Mouse (Mus musculus) forebrain, embryonic 11.5 days (tissue): ENCODE measurements around the gene Ryk. TPM values are rescaled to one million over a fixed set of nuclear protein-coding genes. Genes with fewer than 3 reads are reported as not detected.

Experiments
- ATAC-seq: fragments of 200-750 bp; cut with Nextera tagmentation; replicated peaks from 2 replicates; pipeline ENCODE4 v1.8.0; 2017; ENCODE audit warnings: moderate TSS enrichment; ENCODE audit not compliant: low FRiP score
- DNase-seq: peaks from one replicate; pipeline ENCODE4 v3.0.0-alpha.2; 2017; ENCODE audit warnings: low spot score
- H3K27ac ChIP-seq: fragments of 300-500 bp; sonication (generic); 2 replicates; pipeline ENCODE4 v1.5.1; 2014; ENCODE audit warnings: low read depth, low read length
- H3K27me3 ChIP-seq: fragments of 300-500 bp; sonication (generic); 2 replicates; pipeline ENCODE4 v1.6.1; 2014; ENCODE audit warnings: mild to moderate bottlenecking, low read length, mixed read lengths; ENCODE audit not compliant: control insufficient read depth, insufficient read depth
- H3K36me3 ChIP-seq: fragments of 300-500 bp; sonication (generic); 2 replicates; pipeline ENCODE4 v1.6.1; 2014; ENCODE audit warnings: mild to moderate bottlenecking, low read length, moderate library complexity, mixed read lengths; ENCODE audit not compliant: control insufficient read depth, insufficient read depth
- H3K4me1 ChIP-seq: fragments of 300-500 bp; sonication (generic); replicated peaks from 2 replicates; pipeline ENCODE4 v1.6.1; 2014; ENCODE audit warnings: low read length, mixed read lengths; ENCODE audit not compliant: control insufficient read depth, insufficient read depth
- H3K4me2 ChIP-seq: fragments of 300-500 bp; sonication (generic); 2 replicates; pipeline ENCODE4 v1.6.1; 2014; ENCODE audit warnings: low read depth, mild to moderate bottlenecking, low read length, moderate library complexity, mixed read lengths; ENCODE audit not compliant: severe bottlenecking
- H3K4me3 ChIP-seq: fragments of 300-500 bp; sonication (generic); 2 replicates; pipeline ENCODE4 v1.5.1; 2014; ENCODE audit warnings: low read depth, low read length
- H3K9ac ChIP-seq: fragments of 300-500 bp; sonication (generic); 2 replicates; pipeline ENCODE4 v1.6.1; 2014; ENCODE audit warnings: low read length
- H3K9me3 ChIP-seq: fragments of 300-500 bp; sonication (generic); 2 replicates; pipeline ENCODE4 v1.6.1; 2016; ENCODE audit warnings: low read length, mixed read lengths; ENCODE audit not compliant: control insufficient read depth
- WGBS: fragments of 180-500 bp; shearing (Covaris S2); extraction: QIAGEN DNeasy Blood & Tissue Kit; methylation state at CpG from one replicate; pipeline ENCODE4 v1.1.7; 2014; 5-methylcytosine and 5-hydroxymethylcytosine counted together
- polyA plus RNA-seq: library from polyadenylated mRNA; unstranded; fragments of >200 nt; fragmentation: Nextera tagmentation; extraction: Ambion mirVana; gene quantifications from 2 replicates; pipeline ENCODE4 v1.2.1, GENCODE M21; 2014

Gene Ryk
- polyA plus RNA-seq, 1 experiment from 2014 or later: 26.3 TPM

DNA sequence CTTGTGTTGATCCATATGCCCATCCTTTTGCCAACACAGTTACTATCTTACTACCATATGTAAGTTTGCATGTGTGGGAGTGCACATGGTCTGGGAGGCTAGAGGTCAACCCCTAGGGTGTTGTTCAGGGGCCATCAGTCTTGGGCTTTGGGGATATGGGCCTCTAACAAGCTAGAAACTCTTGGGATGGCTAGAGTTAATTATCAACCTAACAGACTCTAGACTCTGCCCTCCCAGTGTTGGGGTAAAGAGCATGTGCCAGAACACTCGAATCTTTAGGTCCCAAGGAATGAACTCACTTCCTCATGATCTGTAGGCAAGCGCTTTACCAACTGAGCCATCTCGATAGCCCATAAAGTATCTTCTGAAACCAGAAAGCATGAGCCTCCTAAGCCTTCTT, 91.4 kb downstream of the Ryk start:
- DNase-seq (no peak), ATAC-seq (no peak)
- Histone ChIP-seq H3K4me3 (no peak overlapping the region), H3K4me1 (no peaks in the 10 kb centered on the region), H3K27me3 (no peaks in the 10 kb centered on the region), H3K4me2 (no peak overlapping the region), H3K9ac (no peak overlapping the region), H3K9me3 (no peaks in the 10 kb centered on the region), H3K27ac (no peak overlapping the region), H3K36me3 (no peaks in the 10 kb centered on the region)
- WGBS: 90% methylated on average over 3 of the region's 3 CpGs

GRCm38 (mm10) chr9:102929776-102930175, 95.1 kb downstream of the Ryk start:
- H3K4me2 ChIP-seq: no peak overlapping the region
- ATAC-seq (0 out of 2 replicates have a peak, but pooled peaks have one; percentile 39), DNase-seq (no peak)
- no peaks in the 10 kb centered on the region for H3K9me3 ChIP-seq
- H3K27me3 ChIP-seq: no peaks in the 10 kb centered on the region
- no peak overlapping the region for H3K9ac ChIP-seq
- H3K4me1 ChIP-seq: no peaks in the 10 kb centered on the region
- no peaks in the 10 kb centered on the region for H3K36me3 ChIP-seq
- H3K4me3 ChIP-seq: no peak overlapping the region
- WGBS: 73% methylated on average over 6 of the region's 6 CpGs
- H3K27ac ChIP-seq: no peak overlapping the region

DNA sequence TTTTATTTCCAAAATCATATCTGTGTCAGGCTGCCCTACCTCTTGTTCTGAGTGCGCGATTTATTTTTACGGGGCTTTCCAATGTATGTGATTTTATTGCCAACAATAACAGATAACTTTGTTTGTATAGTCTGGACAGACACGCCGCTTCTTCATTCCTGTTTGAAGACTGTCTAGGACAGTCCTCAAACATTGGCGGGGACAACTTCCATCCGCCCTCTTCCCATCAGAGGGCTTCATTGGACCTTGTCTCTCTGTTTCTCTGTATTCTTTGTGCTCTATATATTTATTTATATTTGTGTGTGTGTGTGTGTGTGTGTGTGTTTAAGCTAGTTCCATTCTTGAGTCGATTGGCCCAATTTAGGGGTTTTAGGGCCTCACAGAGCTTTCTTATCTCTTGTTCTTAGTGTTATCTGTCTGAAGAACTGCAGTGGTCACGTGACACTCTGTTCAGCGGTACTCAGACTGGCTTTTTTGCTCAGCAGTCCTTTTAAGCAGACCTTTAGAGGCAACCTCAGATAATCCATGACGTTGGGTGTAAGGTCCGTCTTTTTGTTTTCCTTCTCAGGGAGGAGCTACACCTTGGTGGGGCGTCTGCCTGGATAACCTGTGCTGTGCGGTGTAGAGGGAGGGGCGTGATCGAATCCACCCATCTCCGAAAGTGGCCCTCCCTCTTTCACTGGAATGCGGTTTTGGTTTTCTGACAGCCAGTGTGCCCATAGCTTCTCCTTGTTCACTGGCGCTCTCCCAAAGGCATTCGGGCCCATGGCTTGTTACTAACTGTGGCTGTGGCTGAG, 99.4 kb downstream of the Ryk start:
- no peaks in the 10 kb centered on the region for H3K27me3 ChIP-seq
- DNase-seq: no peak
- no peaks in the 10 kb centered on the region for H3K36me3 ChIP-seq
- peak overlapping the region; percentile 8; the same call in 1 of the 2 replicates for H3K4me2 ChIP-seq
- H3K9me3 ChIP-seq: no peaks in the 10 kb centered on the region
- H3K27ac ChIP-seq: no peak overlapping the region
- H3K9ac ChIP-seq: peak overlapping the region; percentile 14; the same call in 1 of the 2 replicates
- H3K4me1 ChIP-seq: no peaks in the 10 kb centered on the region
- no peak overlapping the region for H3K4me3 ChIP-seq
- WGBS: 46% methylated on average over 20 of the region's 20 CpGs
- no peak for ATAC-seq

DNA sequence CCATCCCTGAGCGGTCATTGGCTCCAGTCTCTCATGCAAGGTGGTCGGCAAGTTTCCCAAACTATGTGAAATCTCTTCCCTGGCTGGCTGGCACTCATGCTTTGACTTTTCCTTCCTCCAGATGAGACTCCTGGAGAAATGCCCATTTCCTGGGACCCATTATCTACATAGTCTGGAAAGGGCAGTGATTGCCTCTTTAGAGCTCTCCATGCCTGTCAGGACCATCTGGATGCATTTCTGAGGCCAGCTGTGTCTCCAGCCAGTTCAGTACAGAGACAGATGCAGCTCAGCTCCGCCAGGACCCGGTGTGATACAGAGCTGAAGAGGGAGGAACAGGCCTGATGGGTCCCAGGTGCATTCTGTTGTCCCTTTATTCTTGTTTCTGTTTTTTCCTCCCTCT, 107.5 kb downstream of the Ryk start:
- Histone ChIP-seq H3K4me2 (no peak overlapping the region), H3K4me1 (no peaks in the 10 kb centered on the region), H3K9me3 (no peaks in the 10 kb centered on the region), H3K27me3 (no peaks in the 10 kb centered on the region), H3K36me3 (no peaks in the 10 kb centered on the region), H3K27ac (no peak overlapping the region), H3K4me3 (no peak overlapping the region), H3K9ac (no peak overlapping the region)
- ATAC-seq (no peak), DNase-seq (no peak)
- 81% methylated on average over 4 of the region's 4 CpGs for WGBS

DNA sequence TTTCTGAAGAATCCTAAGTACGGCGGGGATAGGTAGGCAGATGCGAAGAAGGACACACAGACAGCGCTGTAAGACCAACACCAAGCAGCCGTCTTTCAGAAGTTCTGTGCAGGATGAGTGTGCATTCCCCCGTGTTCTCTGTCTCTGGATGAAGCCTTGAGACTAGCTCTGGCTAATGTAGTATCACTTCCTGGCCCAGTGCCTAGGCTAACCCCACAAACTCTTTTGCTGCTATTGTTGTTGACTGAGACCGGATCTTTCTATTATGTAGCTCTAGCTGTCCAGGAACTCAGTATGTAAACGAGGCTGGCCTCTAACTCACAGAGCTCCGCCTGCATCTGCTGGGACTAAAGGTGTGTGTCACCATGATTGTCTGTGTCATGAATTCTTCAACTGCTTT, 110.2 kb downstream of the Ryk start:
- no peak overlapping the region for H3K9ac ChIP-seq
- 90% methylated on average over 9 of the region's 9 CpGs for WGBS
- H3K27me3 ChIP-seq: no peaks in the 10 kb centered on the region
- DNase-seq: no peak
- no peak overlapping the region for H3K4me2 ChIP-seq
- no peaks in the 10 kb centered on the region for H3K36me3 ChIP-seq
- ATAC-seq: no peak
- no peak overlapping the region for H3K27ac ChIP-seq
- H3K9me3 ChIP-seq: no peaks in the 10 kb centered on the region
- H3K4me1 ChIP-seq: no peaks in the 10 kb centered on the region; the same call in 1 of the 2 replicates
- H3K4me3 ChIP-seq: no peak overlapping the region

DNA sequence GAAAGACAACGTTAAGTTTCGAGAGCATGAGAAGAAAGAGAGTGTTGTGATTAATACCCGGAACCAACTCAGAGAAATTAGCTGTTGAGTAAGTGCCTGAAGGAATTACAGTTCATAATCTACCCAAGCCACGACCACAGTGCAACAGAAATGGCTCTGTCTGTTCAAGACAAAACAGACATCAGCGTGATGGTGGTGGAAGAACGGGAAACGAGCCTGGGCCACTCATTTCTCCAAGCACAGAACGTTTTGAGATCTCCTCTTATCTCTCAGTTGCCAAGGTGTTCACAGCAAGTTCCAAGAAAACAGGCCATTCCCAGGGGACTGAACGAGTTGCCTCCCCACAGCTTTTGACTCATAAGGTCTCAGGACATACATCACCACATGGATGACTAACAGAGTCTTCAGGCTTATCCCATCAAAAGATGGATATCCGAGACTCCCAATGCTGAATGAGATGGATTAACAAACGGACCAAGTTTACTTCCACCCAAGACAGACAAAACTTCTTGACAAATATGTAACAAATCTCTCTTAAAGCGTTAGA, 111.8 kb downstream of the Ryk start:
- WGBS: 87% methylated on average over 12 of the region's 12 CpGs
- no peak overlapping the region for H3K9ac ChIP-seq
- no peaks in the 10 kb centered on the region for H3K9me3 ChIP-seq
- H3K4me2 ChIP-seq: no peak overlapping the region
- H3K4me1 ChIP-seq: no peaks in the 10 kb centered on the region; the same call in 1 of the 2 replicates
- H3K4me3 ChIP-seq: no peak overlapping the region
- H3K36me3 ChIP-seq: no peaks in the 10 kb centered on the region
- DNase-seq (no peak), ATAC-seq (no peak)
- H3K27ac ChIP-seq: no peak overlapping the region
- no peaks in the 10 kb centered on the region for H3K27me3 ChIP-seq

DNA sequence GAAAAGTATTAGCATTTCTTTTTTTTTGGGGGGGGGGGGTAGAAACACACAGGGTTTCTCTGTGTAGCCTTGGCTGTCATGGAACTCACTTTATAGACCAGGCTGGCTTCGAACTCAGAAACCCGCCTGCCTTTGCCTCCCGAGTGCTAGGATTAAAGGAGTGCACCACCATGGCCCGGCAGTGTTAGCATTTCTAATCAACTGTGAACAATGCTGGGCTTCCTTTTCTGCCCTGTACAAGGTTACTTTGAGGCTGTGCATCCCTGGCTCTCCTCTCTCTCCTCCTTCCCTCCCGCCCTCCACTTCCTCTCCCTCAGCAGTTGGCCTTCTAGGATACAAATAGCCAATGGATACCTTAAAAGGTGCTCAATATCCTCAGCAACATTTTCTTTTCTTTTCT, 114.0 kb downstream of the Ryk start:
- ATAC-seq (no peak), DNase-seq (no peak)
- Histone ChIP-seq H3K27me3 (no peaks in the 10 kb centered on the region), H3K4me2 (no peak overlapping the region), H3K9ac (no peak overlapping the region), H3K4me1 (no peaks in the 10 kb centered on the region; the same call in 1 of the 2 replicates), H3K4me3 (no peak overlapping the region), H3K9me3 (no peaks in the 10 kb centered on the region), H3K27ac (no peak overlapping the region), H3K36me3 (no peaks in the 10 kb centered on the region)
- 66% methylated on average over 5 of the region's 5 CpGs for WGBS

GRCm38 (mm10) chr9:102951091-102951994, 116.6 kb downstream of the Ryk start:
- Histone ChIP-seq H3K27me3 (no peaks in the 10 kb centered on the region), H3K27ac (no peak overlapping the region), H3K4me3 (no peak overlapping the region), H3K36me3 (no peaks in the 10 kb centered on the region), H3K4me1 (no peaks in the 10 kb centered on the region; the same call in 1 of the 2 replicates), H3K9me3 (no peaks in the 10 kb centered on the region), H3K4me2 (no peak overlapping the region), H3K9ac (no peak overlapping the region)
- 89% methylated on average over 9 of the region's 9 CpGs for WGBS
- no peak for DNase-seq
- ATAC-seq: no peak
